Mouse (Mus musculus) CD4-positive, CD25-positive, alpha-beta regulatory T cell, adult 4 months (primary cell): ENCODE data around the gene Itpr2. TPM values are rescaled to one million over a fixed set of nuclear protein-coding genes. Genes with fewer than 3 reads are reported as not detected.
A peak's percentile ranks its signal among the peaks of the same experiment; 100 is the strongest.

ENCODE experiments used
- ATAC-seq: one replicate; pipeline ENCODE4 v1.8.0; 2017
- polyA plus RNA-seq, 2 experiments: library from polyadenylated mRNA; unstranded; fragments of 100-300 nt; shearing (Covaris generic); gene quantifications; one replicate each; pipeline ENCODE4 v1.2.1; 2017

The Itpr2 gene
- polyA plus RNA-seq, 2 experiments from 2014 or later: 69.7 to 84.1 TPM

DNA sequence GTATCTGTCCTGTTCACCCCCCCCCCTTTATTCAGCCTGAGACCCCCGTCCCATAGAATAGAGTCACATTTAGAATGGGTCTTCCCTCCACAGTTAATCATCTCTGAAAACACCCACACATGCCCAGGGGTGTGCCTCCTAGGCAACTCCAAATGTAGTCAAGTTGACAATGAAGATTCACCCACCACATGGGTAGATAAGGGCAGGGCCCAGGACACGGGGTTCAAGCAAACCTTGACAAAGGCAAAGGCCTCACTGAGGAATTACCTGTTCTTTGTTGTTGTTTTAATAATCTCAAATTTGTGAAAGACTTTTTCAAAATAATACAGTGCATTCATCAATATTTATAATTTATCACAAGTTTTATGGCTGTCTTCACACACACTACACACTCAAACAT, 2.4 kb upstream of the Itpr2 start:
- no peak for ATAC-seq

DNA sequence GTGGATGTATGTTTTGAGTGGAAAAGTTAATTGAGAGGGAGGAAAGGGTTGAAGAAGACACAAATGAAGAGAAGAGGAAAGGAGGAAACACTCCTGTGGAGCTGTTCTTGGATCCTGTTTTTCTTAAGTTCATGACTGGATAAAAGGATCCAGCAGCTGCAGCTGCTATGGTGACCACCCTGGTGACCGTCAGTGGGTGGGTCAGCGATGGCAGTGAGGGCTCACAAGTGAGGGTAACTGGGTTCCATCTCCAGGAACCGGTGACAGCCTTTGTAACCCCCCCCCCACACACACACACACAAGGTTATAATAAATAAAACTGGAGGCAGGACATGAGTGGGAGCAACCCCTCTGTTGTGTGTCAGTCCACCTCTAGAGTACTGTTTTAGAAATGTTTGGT, 833 bp upstream of the Itpr2 start:
- ATAC-seq: no peak

DNA sequence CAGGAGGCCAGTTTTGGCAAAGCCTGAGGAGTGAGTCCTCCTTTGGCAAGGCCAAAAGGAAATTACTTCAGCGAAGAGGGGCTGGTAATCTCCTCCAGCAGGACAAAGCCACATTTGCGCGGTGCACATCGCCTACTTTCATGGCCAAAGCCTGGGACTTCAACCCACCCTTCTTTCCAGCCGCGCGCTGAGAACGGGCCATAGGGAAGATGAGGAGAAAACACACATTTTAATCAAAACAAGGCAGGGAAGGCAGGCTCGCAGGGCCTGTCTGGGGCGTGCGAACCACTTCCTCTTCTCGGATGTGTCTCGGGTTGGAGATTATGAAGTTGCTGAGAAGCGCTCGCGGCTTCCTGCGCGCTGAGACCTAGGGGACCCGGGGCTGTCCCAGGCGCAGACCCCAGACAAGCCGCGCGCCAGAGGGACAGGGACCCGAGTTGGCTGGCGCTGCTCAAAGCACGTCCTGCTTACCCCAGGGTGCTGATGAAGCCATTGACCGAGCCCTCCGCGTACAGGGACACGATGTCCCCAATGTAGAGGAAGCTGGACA, 632 bp downstream of the Itpr2 start:
- ATAC-seq: peak; percentile 72

DNA sequence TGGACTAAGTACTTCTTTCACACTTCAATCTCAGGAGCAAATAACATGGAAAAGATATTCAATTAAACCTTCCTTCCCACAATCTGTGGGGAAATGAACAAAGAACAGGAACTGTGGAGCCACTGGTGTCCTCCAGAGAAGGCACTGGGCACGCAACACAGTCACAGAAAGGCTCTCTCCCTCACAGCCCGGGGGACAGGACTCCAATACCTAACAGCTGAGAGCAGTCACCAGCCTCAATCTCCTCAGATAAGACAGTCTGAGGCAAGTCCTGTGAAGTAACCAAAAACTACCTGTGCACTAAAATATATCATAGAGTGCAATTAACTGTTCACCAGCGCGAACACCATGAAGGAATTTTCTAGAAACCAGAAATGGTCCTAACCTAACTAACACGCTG, 1.3 kb downstream of the Itpr2 start:
- ATAC-seq: no peak

DNA sequence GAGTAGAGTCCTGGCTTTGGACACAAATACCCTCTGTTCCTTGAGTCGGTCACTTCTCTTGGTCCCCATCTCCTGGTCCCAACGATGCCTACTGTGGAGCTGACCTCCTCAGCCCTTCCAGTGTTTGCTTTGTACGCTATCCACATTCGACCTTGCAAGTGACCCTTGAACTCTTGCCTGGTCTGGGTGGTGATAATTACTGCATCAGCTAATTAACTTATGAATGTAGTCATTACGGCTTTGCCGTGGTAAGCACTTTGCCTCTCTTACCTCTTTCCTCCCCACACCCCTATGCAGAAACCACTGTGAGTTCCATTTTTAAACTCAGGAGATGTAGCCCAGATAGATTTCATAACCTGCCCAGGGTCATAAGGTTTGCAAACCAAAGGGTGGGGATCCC, 1.8 kb downstream of the Itpr2 start:
- ATAC-seq: no peak

DNA sequence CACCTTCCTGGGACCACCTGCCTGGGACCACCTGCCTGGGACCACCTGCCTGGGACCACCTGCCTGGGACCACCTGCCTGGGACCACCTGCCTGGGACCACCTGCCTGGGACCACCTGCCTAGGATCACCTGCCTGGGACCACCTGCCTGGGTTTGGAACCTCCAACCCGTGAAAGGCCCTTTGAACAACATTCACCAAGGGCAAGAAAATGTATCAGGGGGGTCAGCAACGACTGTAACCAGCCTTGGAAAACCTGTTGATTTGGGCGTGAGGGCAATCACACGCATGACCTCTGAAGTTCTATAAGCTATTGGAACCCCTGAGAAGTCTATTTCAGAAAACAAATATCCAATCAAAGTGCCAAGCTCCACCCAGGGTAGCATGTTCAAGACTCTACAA, 2.5 kb downstream of the Itpr2 start:
- no peak for ATAC-seq

DNA sequence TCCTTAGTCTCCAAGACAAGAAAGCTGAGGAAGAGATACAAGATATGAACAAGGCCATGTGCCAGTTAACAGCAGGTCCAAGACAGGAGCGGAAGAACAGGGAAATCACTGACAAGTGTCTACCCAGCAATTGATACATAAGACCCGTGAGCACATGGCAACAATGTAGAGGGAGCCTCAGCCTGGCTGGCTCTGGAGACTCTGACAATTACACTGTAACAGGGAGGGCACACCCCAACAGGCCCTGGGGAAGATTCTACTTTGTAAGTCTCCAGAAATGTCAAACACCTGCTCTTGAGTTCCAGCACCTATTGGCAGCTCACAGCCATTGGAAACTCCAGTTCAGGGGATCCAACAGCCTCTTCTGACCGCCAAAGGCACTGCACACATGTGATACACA, 3.6 kb downstream of the Itpr2 start:
- ATAC-seq: no peak

DNA sequence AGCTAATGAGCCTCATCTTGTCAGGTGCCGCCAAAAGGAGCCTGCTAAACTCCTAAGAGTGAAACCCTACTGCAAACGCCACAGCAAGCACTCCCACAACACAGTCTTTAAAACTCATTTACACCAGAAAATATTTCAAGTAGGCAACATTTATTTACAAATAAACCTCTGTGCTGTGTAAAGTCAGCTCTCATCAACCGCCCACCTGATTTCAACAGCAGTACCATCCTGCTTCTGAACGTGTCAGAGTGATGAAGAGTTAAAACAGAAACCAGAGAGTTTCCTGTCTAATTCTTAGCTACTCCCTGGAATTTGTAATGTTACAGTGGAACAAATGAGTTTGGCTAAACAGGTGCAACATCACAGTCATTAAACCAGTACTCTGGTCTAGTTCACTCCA, 4.2 kb downstream of the Itpr2 start:
- peak; percentile 64 for ATAC-seq

DNA sequence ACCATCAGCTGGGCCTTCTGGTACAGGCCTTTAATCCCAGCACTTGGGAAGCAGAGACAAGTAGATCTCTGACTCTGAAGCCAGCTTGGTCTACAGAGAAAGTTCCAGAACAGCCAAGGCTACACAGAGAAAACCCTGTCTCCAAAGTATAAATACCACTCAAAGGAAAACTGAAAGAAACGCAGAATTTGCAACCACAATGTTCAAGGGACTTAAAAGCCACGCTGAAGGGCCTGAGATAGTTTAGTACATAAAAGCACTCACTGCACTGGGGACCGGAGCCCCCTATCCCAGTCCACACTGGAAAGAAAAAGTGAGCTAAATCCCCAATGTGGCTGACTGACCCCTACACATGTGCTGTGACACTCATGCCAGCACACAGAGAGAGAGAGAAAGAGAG, 4.6 kb downstream of the Itpr2 start:
- peak; percentile 8 for ATAC-seq

DNA sequence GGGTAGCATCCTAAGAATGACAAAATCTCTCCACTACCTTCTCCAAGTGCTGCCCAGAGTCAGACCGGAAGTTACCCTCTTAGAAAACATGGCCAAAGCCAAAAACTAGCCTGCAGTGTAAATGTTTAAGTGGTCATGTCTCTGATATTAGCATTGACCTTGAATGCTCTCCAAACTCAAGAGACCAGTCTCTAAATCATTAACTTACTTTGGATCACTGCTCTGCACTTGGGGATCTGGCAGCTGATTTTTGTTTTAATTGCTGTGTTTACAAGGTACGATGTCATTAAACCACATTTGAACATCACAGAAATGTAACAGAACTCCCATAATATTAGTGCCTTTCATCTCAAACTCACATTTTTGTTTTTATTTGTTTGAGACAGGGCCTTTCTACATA, 10.3 kb downstream of the Itpr2 start:
- ATAC-seq: no peak

DNA sequence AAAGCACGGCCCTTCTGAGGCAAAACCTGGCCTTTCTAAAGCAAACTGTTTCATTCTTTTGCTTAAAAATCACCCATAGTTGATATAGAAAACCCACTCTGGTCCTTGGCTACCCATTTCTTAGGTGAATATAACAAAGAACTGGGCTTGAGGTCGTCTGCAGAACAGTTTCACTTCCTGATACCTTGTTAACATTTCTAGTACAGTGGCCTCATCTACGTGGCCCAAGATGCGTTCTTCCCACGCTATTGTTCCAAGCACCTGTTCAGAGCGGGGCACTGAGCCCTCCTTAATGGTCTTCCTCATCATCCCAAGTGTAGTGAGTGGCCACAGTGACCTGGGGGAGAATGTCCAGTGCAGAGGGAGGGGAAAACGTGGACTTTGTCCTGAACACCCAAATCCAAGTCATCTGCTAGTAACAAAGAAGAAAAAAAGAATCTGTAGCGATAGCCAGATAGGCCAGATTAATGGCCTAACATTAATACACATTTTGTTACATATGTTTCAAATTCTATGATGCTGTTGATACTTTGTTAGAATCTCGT, 11.5 kb downstream of the Itpr2 start:
- peak; percentile 21 for ATAC-seq

DNA sequence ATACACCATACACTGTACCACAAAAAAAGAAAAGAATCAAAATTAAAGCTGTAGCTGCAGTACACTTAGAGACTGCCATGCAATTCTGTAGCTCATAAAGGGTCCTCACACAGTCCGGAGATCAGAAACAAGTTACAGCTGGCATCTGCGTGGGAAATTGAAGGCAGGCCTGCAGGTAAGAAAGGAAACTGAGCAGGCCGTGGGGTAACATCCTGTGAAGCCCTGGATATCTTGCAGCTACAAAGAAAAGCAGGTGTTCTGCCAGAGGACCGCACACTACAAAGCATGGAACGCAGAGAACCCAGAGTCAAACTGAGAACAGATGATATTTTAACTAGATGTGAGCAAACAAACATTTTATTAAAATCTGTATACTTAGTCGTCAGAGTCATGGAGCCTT, 12.2 kb downstream of the Itpr2 start:
- ATAC-seq: peak; percentile 57

DNA sequence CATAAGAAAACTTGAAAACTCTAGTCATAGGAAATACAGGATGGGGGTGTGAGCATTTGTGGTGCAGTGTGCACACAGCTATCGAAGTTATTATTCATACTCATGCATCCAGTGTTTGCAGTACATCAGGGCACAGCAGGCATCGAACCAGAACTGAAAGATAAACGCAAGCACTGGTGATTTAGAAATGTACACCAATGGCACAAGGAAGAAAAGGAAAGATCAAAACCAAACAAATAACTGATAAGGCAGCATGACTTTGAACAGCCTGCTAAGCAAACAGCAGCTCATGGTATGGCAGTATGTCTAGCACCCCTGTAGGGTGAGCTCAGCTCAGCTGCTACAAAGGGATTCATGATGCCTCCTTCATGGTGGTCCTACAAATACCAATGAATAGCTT, 13.3 kb downstream of the Itpr2 start:
- no peak for ATAC-seq

DNA sequence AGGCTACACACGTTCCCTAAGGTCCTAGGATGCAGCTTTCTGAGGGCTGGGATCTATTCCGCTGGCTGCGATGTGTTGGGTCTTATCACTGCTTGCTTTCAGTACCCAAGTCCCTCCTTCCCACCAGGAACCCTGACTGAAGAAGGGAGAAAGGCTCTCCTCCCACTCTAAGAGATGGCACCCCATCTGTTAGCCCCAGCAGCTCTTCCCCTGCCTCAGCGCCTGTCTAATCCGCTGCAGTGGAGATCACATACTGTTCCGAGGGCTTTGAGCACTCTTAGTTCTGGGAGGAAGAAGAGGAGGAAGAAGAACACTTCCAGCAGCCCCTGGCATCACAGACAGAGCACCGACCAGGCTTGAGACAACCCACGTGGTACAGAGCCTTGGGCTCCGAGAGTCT, 14.9 kb downstream of the Itpr2 start:
- ATAC-seq: no peak

DNA sequence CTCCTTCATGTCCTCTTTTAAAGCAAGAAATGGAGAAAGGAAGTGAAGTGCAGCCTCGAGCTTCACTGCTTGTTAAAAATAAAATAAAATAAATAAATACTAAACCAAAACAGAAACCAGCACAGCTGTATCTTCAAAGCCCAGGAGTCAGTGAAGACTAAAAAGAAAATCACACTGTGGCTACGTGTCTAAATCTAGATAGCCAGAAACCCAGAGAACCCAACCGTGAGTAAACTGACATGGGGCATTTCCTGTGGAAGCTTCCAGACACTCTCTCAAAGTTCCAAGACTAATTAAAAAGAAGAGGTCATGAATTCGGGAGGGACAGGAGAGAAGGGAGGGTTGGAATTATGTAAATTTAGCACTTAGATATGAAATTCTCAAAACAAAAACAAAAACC, 15.9 kb downstream of the Itpr2 start:
- ATAC-seq: peak; percentile 60

DNA sequence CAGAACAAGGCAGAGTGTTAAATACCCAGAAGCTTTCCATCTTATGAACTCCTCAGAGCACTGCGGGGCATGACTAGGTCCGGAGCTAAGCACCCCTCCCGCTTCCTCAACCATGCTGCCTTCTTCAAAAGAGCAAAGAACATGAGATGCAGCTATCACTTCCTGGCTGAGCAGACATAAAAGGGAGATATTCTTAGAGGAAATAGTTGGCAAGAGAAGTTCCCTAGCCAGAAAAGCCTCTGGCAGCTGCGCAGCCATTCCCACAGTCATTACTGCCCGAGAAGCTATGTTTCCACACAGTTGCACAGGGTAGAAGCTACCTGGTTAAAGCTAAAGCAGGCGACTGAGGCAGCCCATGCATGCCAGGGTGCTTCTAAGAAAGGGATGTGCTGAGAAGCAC, 20.6 kb downstream of the Itpr2 start:
- peak; percentile 67 for ATAC-seq

DNA sequence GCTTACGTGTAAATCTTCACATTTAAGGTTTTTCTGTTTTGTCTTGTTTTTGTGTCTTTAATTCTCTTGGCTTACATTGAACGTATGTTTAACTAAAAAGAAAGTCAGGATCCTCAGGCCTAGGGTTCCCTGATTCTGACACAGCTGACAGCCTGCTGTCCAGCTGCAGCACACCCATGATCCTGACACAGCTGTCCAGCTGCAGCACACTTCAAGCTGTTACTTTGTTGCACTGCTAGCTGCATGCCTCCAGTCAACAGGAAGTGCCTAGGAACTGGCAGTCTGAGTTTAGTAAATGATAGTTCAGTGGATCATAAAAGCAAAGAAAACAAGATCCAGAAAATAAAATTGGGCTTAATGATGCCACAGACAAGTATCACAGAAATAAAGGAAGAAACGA, 21.1 kb downstream of the Itpr2 start:
- peak; percentile 30 for ATAC-seq

DNA sequence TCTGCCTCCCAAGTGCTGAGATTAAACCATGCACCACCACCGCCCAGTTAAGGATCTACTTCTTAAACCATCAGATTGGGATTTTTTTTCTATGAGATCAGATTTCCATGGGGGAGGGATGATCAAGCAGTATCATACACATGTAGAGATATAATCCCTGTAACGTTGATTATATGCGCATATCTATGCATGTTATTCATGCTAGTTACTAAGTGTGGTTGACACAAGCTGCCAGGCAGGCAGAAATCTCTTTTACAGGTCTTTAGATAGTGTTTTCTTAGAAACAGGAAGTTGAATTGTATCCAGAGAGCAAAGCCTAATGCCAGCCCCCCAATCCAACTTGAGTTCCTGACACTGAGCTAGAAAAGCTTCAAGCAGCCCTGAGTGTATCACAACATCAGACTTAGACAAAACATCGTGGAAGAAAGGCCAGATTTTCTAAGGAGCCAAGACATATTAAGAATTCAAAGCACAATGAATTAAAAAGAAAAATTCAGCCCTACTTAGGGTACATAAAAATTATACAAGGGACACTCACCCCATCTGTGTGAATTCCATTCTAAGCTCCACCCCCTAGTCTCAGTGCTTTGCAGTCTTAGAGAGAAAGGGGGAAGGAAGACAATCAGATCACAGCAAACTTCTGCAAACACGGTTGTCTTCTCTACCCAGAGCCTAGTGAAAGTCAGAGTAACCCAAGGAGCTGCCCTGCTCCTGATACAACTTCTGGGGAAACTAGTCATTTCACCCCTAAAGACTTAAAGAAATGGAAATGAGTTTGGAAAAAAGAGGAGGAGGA, 22.9 kb downstream of the Itpr2 start:
- no peak for ATAC-seq

DNA sequence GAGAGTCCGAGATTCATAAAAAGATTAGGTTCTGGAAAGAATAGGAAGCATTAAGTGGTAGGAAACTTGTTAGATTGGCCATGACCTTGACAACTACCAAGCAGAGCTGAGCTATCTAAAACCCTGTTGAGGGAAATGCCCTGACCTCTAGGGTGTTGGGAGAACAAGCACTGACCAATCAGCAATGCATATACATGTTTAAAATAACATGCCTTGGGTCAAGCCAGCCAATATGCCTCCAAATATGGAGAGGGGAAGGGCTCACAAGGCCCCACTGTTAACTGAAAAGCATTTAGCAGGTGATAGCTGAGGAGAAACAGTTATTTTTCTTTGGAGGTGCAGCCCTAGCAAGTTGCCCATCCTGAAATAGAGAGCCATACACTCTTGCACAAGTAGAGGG, 25.2 kb downstream of the Itpr2 start:
- ATAC-seq: no peak

DNA sequence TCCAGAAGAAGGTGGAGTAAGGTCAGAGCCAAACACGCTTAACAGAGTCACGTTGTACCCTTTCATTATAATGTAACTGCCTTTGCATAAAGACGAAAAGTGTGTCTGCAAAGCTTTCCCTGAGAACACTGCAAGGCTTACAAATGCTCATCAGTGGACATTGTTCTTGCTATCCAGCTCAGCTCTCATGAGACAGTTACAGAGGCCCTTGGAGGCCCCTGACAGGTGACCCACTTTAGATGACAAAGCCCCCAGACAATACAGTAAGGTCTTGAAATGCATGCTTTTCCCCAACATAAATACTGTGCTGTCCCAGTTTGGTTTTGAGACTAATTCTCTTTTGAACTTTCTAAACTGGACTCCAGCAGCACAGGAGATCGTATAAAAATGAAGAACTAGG, 27.9 kb downstream of the Itpr2 start:
- ATAC-seq: no peak

DNA sequence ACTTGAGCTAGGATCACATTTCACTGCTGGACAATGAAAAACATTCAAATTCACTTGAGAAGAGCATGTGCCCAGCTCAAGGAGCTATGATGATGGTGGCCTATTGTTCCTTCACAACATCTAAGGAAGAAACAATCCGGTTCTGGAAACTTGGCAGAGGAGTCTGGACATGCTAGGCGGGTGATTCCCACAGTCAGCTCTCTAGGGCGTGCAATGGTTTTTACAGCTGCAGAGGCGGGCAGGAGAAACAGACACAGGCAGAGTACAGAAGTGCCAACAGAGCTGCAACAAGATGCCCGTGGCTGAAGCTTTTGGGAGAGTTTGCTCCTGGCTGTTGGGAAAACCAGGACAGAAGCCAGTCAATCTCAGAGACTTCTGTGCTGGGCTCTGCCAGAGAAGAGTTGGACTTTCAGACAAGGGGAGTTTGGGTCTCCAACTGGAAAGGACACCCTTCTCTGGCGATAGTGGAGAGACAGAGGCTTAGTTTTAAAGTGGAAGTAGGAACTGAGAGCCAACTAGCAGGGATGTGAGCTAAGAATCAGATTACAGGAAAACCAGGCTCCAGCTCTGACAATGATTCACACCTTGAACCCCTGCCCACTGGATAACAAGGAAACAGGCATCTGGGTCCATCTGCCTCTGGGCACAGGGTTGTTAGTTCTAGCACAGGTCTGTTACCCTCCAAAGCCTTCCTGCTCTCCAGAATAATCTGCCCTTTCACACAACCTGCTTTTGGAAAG, 28.6 kb downstream of the Itpr2 start:
- ATAC-seq: no peak

DNA sequence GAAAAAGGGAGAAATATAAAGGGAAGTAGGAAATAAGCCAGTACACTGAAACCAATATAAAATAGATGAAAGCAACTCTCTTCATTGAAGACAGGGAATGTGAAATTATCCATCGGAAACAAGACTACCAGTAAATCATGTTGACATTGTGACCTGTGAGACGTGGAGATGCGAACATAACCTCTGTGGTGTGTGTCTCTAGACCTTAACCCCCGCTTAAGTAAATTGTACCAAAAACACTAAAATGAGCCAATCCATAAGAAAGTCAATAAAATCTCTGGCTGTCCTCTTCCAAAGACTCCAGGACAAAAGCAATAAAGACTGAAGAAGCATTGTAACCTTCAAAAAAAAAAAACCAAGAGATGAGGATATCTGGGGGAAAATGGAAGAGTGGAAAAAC, 31.6 kb downstream of the Itpr2 start:
- no peak for ATAC-seq

DNA sequence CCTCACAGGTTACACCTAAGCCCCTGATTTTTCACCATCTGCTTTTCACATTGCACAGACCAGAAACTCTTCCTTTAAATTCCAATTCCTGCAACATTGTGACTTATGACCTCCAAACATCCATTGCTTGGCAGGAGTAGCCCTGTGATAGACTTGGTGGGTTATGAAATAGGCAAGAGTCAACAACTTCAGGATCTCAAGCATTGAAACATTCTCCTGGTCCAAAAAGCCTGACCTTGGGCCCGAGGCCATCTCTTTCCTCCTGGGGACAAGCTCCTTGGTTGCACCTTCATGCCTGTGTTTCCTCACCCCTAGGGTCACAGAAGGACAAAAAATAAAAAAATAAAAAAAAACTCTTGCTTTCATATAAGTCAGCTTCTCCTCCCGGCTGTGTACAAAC, 32.1 kb downstream of the Itpr2 start:
- ATAC-seq: no peak

DNA sequence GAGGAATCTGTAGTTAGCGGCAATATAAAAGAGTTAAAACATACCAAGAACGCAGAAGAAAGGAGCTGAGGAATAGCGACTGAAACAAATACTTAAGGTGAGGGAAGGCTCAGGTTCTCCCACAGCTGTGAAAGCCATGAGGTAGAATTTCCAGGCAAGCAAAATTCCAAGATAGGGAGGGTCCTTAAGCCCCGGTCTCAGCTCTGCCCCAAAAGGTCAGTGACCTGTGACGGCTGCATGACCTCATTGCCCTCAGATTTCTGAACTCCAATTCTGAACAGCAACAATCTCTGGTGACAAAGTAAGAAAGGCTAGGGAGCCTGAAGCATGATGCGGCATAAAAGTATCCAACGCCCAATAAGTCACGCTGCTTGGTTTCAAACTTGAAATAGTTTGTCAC, 33.7 kb downstream of the Itpr2 start:
- ATAC-seq: no peak
